Mouse (Mus musculus): ENCODE measurements around the gene Exosc5. TPM values are rescaled to one million over a fixed set of nuclear protein-coding genes. Genes with fewer than 3 reads are reported as not detected.

The Exosc5 gene
- total and polyA plus RNA-seq, 3 experiments = 105 to 125 (median 123) TPM

DNA sequence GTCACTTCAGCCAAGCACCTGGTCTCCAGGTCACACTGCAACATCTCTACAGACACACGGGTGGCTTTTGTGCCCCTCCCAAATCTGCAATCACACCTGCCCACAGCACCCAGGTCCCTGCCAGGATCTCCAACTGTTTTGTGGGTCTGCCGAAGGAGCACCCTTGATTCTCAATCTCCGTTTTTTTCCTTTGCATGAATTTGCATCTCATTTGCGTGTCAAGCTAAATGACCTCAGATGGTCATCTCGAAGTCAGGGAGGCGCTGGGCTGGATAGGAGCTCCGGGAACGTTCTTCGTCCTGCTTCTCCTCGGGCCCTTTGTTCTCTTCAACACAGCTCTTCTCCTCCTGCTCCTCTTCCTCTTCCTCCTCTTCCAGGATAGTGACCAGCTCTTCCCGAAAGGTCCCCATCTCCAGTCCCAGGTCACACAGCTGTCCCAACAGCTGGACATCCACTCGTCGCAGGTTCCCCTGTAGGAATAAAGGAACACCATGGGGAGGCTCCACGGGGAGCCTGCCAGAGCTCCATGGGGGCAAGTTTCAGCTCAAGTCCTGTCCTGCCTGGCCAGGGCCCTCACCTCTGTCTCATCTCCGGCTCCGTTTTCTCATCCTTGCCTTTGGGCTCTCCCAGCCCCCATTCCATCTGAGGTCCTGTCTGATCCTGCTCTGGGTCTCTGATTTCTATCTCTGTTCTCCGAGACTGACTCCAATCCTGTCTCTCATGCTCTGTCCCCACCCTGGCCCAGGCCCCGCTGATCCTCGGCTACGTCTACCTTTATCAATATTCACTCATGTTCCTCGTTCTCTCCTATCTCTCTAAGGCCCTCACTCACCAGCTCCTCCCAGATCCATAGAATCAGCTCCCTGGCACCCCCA is 43.9 kb upstream of the Exosc5 start:
- no peak overlapping the region for H3K9ac ChIP-seq (ENCODE audit: insufficient read depth, low read depth)
- H3K9me3 ChIP-seq (replicated peaks; ENCODE audit: low read length) = no peaks in the 10 kb centered on the region
- peaks cover 2 to 11% of the 10 kb centered on the region in 2 experiments for H3K4me1 ChIP-seq (ENCODE audit: control insufficient read depth in 1 of 2, insufficient read depth in 2 of 2)
- peaks cover 7% of the 10 kb centered on the region for H3K27me3 ChIP-seq (replicated peaks)
- in situ Hi-C loops (cut with MboI; ENCODE audit: low pct_ligation_motif_present, low pct_unique_long_range_greater_than_20kb, low sequenced_read_pairs) (no loop called here), dilution Hi-C loops (cut with MboI; ENCODE audit: extremely low pct_ligation_motif_present, extremely low pct_unique_long_range_greater_than_20kb, low sequenced_read_pairs) (no loop called here)
- H3K79me2 ChIP-seq (replicated peaks; ENCODE audit: control insufficient read depth, extremely low read depth, insufficient read depth, poor library complexity, severe bottlenecking) = no peaks in the 10 kb centered on the region
- no peak overlapping the region for H3K27ac ChIP-seq (ENCODE audit: insufficient read depth, low read depth)
- no peak overlapping the region for H3K4me3 ChIP-seq (replicated peaks in 1 of 3; ENCODE audit: low read depth in 2 of 3, low read length in 2 of 3, poor library complexity in 1 of 3)
- TF ChIP-seq CTCF (conservative IDR thresholded peaks at IDR 0.05 in 1 of 2, IDR thresholded peaks at IDR 0.05 in 1 of 2; ENCODE audit: low read depth in 2 of 2, low read length in 2 of 2) (no peak), MAZ (IDR thresholded peaks at IDR 0.05; ENCODE audit: low read depth, low read length) (no peak), ETS1 (conservative IDR thresholded peaks at IDR 0.05; ENCODE audit: low read depth, low read length) (no peak), ELF1 (IDR thresholded peaks at IDR 0.05; ENCODE audit: low read depth, low read length) (no peak), ZC3H11A (IDR thresholded peaks at IDR 0.05; ENCODE audit: low read depth, low read length) (no peak), CHD2 (IDR thresholded peaks at IDR 0.05; ENCODE audit: low read length) (no peak), USF1 (IDR thresholded peaks at IDR 0.05; ENCODE audit: low read depth, low read length) (no peak), NRF1 (IDR thresholded peaks at IDR 0.05; ENCODE audit: low read depth, low read length) (no peak), E2F4 (IDR thresholded peaks at IDR 0.05; ENCODE audit: insufficient replicate concordance, low read depth, low read length) (no peak), TCF12 (IDR thresholded peaks at IDR 0.05; ENCODE audit: low read depth, low read length) (no peak), MAX (IDR thresholded peaks at IDR 0.05; ENCODE audit: low read length) (no peak), SMC3 (IDR thresholded peaks at IDR 0.05; ENCODE audit: low read depth, low read length) (no peak), SIN3A (IDR thresholded peaks at IDR 0.05; ENCODE audit: low read length) (no peak), POLR2A (IDR thresholded peaks at IDR 0.05; ENCODE audit: low read depth, low read length) (no peak), KAT2A (IDR thresholded peaks at IDR 0.05; ENCODE audit: insufficient replicate concordance, low read length) (no peak), ZMIZ1 (IDR thresholded peaks at IDR 0.05; ENCODE audit: low read depth, low read length) (no peak), MYC (IDR thresholded peaks at IDR 0.05; ENCODE audit: low read depth, low read length) (no peak)
- no peak for DNase-seq (ENCODE audit: extremely low read depth)
- no peak overlapping the region for H3K4me2 ChIP-seq (ENCODE audit: insufficient read depth, low read depth, poor library complexity, severe bottlenecking)
- H3K36me3 ChIP-seq (replicated peaks in 1 of 2; ENCODE audit: control insufficient read depth in 1 of 2, insufficient read depth in 1 of 2, low read length in 1 of 2) = no peaks in the 10 kb centered on the region

DNA sequence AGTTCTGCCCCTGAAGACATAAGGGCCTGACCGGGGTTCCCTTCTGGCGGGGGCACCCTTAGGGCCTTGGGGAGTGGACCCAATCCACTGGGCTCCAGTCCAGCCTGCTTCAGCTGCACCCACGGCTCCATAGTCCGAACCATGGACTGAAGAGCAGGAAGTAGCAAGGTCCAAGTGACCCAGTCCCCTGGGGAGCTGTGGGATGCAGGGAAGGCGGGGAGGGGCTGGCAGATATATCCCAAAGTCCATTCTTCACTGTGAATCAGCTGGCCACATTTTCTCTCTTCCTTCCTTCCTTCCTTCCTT is 43.3 kb upstream of the Exosc5 start, which contains the start of gene Erich4:
Gene Erich4 (minus strand): TSS at position 187 of the 306 bp plus-strand sequence.
- Histone ChIP-seq H3K79me2 (replicated peaks; ENCODE audit: control insufficient read depth, extremely low read depth, insufficient read depth, poor library complexity, severe bottlenecking) (no peaks in the 10 kb centered on the region), H3K27me3 (replicated peaks) (peaks cover 7% of the 10 kb centered on the region), H3K4me2 (ENCODE audit: insufficient read depth, low read depth, poor library complexity, severe bottlenecking) (no peak within 1 kb of the TSS), H3K9me3 (replicated peaks; ENCODE audit: low read length) (no peaks in the 10 kb centered on the region), H3K27ac (ENCODE audit: insufficient read depth, low read depth) (no peak within 1 kb of the TSS), H3K36me3 (replicated peaks in 1 of 2; ENCODE audit: control insufficient read depth in 1 of 2, insufficient read depth in 1 of 2, low read length in 1 of 2) (peaks cover 0 to 4% of the 10 kb centered on the region in 2 experiments), H3K9ac (ENCODE audit: insufficient read depth, low read depth) (no peak within 1 kb of the TSS), H3K4me1 (ENCODE audit: control insufficient read depth in 1 of 2, insufficient read depth in 2 of 2) (peaks cover 4 to 17% of the 10 kb centered on the region in 2 experiments), H3K4me3 (replicated peaks in 1 of 3; ENCODE audit: low read depth in 2 of 3, low read length in 2 of 3, poor library complexity in 1 of 3) (no peak within 1 kb of the TSS)
- DNase-seq (ENCODE audit: extremely low read depth) = no peak
- dilution Hi-C loops (cut with MboI; ENCODE audit: extremely low pct_ligation_motif_present, extremely low pct_unique_long_range_greater_than_20kb, low sequenced_read_pairs) (no loop called here), in situ Hi-C loops (cut with MboI; ENCODE audit: low pct_ligation_motif_present, low pct_unique_long_range_greater_than_20kb, low sequenced_read_pairs) (no loop called here)
- TF ChIP-seq GABPA (IDR thresholded peaks at IDR 0.05; ENCODE audit: insufficient replicate concordance, low read depth, low read length) = no peak
- no peak for TF ChIP-seq UBTF (IDR thresholded peaks at IDR 0.05; ENCODE audit: low read depth, low read length)
- no peak for TF ChIP-seq RCOR1 (conservative IDR thresholded peaks at IDR 0.05; ENCODE audit: low read depth, low read length)
- no peak for TF ChIP-seq CTCF (conservative IDR thresholded peaks at IDR 0.05 in 1 of 2, IDR thresholded peaks at IDR 0.05 in 1 of 2; ENCODE audit: low read depth in 2 of 2, low read length in 2 of 2)
- TF ChIP-seq PAX5 (IDR thresholded peaks at IDR 0.05; ENCODE audit: low read length) = no peak
- TF ChIP-seq ZMIZ1 (IDR thresholded peaks at IDR 0.05; ENCODE audit: low read depth, low read length) = no peak
- TF ChIP-seq IRF4 (IDR thresholded peaks at IDR 0.05; ENCODE audit: low read depth, low read length) = no peak
- TF ChIP-seq ZNF384 (IDR thresholded peaks at IDR 0.05; ENCODE audit: low read depth, low read length) = no peak
- TF ChIP-seq USF1 (IDR thresholded peaks at IDR 0.05; ENCODE audit: low read depth, low read length) = no peak
- no peak for TF ChIP-seq TBP (conservative IDR thresholded peaks at IDR 0.05; ENCODE audit: low read depth, low read length)
- TF ChIP-seq SIN3A (IDR thresholded peaks at IDR 0.05; ENCODE audit: low read length) = no peak
- no peak for TF ChIP-seq MAX (IDR thresholded peaks at IDR 0.05; ENCODE audit: low read length)
- TF ChIP-seq MAFK (IDR thresholded peaks at IDR 0.05; ENCODE audit: insufficient replicate concordance, low read length) = no peak
- TF ChIP-seq BHLHE40 (IDR thresholded peaks at IDR 0.05; ENCODE audit: low read depth, low read length) = no peak
- TF ChIP-seq NELFE (IDR thresholded peaks at IDR 0.05; ENCODE audit: low read depth, low read length) = no peak
- TF ChIP-seq E2F4 (IDR thresholded peaks at IDR 0.05; ENCODE audit: insufficient replicate concordance, low read depth, low read length) = no peak
- no peak for TF ChIP-seq MXI1 (IDR thresholded peaks at IDR 0.05; ENCODE audit: low read depth, low read length)
